Comparison of ENCODE assay signal across 8 mouse cellular contexts in the genomic region with DNA sequence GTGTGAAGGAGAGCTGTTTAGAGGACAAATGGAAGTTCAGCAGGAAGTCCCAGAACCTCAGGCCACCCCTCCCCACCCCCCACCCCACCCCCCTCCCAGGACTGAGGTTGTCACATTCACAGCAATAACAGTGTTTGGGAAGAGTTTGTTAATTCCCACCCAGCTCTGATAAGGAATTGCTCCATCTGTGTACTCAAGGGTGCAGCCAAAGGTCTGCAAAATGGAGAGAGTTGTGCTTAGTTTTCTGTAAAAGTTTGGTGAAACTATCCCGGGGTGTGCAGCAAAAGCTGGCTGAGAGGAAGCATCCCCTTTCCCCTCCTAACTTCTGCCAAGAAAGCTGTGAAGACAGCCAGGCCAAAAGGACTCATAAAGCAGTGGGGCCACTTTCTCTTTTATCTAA. TPM values are rescaled to one million over a fixed set of nuclear protein-coding genes. Genes with fewer than 3 reads are reported as not detected.
DNase-seq lines count a peak whose midpoint lies in the region; ATAC-seq and TF ChIP-seq lines count a peak whose summit lies in the region.

No protein-coding gene starts in this region.

- WGBS in heart, postnatal 0 days, result 13% methylated on average over 1 of the region's 1 CpGs
- 31% methylated on average over 1 of the region's 1 CpGs for WGBS in limb, embryonic 15.5 days
- 50% methylated on average over 1 of the region's 1 CpGs for WGBS in neural tube, embryonic 13.5 days

- no peak overlapping the region for H3K9ac ChIP-seq in heart, postnatal 0 days (replicated peaks; ENCODE audit: low read depth, low read length)
- H3K9ac ChIP-seq in limb, embryonic 15.5 days, result no peak overlapping the region
- H3K9ac ChIP-seq in neural tube, embryonic 13.5 days, result peak overlapping the region; percentile 79; the same call in 1 of the 2 replicates

- H3K4me2 ChIP-seq in heart, postnatal 0 days (ENCODE audit: low read depth, low read length), result peak overlapping the region; percentile 79
- peak overlapping the region; percentile 79 for H3K4me2 ChIP-seq in limb, embryonic 15.5 days
- peak overlapping the region; percentile 65 for H3K4me2 ChIP-seq in neural tube, embryonic 13.5 days

- no peak for TF ChIP-seq CTCF in bone marrow macrophage, adult 2 months (IDR thresholded peaks at IDR 0.05; ENCODE audit: low read depth, low read length)
- TF ChIP-seq CTCF in heart, postnatal 0 days (IDR thresholded peaks at IDR 0.05; ENCODE audit: low read depth), result no peak

- no peak for TF ChIP-seq POLR2A in bone marrow macrophage, adult 2 months (IDR thresholded peaks at IDR 0.05; ENCODE audit: borderline replicate concordance, low read depth, low read length)

- no peaks in the 10 kb centered on the region for H3K27me3 ChIP-seq in heart, postnatal 0 days (ENCODE audit: control insufficient read depth, insufficient read depth, low read length)
- H3K27me3 ChIP-seq in limb, embryonic 15.5 days, result no peaks in the 10 kb centered on the region
- H3K27me3 ChIP-seq in neural tube, embryonic 13.5 days, result no peaks in the 10 kb centered on the region

- H3K4me3 ChIP-seq in bone marrow macrophage, adult 2 months (ENCODE audit: insufficient read depth, low read length), result peak overlapping the region; percentile 85
- no peak overlapping the region for H3K4me3 ChIP-seq in heart, postnatal 0 days (ENCODE audit: low read depth, low read length)
- H3K4me3 ChIP-seq in limb, embryonic 15.5 days, result peak overlapping the region; percentile 80
- H3K4me3 ChIP-seq in neural tube, embryonic 13.5 days, result peak overlapping the region; percentile 66; the same call in 1 of the 2 replicates

- H3K27ac ChIP-seq in bone marrow macrophage, adult 2 months (ENCODE audit: insufficient read depth, low read depth, low read length), result peak overlapping the region; percentile 59
- H3K27ac ChIP-seq in heart, postnatal 0 days (ENCODE audit: low read depth), result peak overlapping the region; percentile 87
- H3K27ac ChIP-seq in limb, embryonic 15.5 days, result no peak overlapping the region
- no peak overlapping the region for H3K27ac ChIP-seq in neural tube, embryonic 13.5 days (replicated peaks)

- DNase-seq in 3T3-L1 (ENCODE audit: low read depth, low spot score), result peak; percentile 16
- DNase-seq in heart, postnatal 0 days (ENCODE audit: low spot score), result peak; percentile 56
- DNase-seq in frontal cortex, adult 2 months (ENCODE audit: extremely low spot score in 1 of 2, low spot score in 1 of 2), result no peak
- no peak for DNase-seq in frontal cortex, postnatal 14 days (ENCODE audit: low spot score in 2 of 2)
- DNase-seq in spleen, adult 12 weeks (ENCODE audit: low spot score), result no peak

- ATAC-seq in heart, postnatal 0 days (ENCODE audit: insufficient read depth, low read depth), result no peak
- no peak for ATAC-seq in limb, embryonic 15.5 days (ENCODE audit: insufficient number of reproducible peaks, low FRiP score, low TSS enrichment, low read depth)
- ATAC-seq in neural tube, embryonic 13.5 days (ENCODE audit: low read depth), result no peak

- no peak for TF ChIP-seq EP300 in heart, postnatal 0 days (IDR thresholded peaks at IDR 0.05; ENCODE audit: low read depth)

- H3K36me3 ChIP-seq in heart, postnatal 0 days (replicated peaks; ENCODE audit: control insufficient read depth, insufficient read depth, low read length), result no peaks in the 10 kb centered on the region
- no peaks in the 10 kb centered on the region for H3K36me3 ChIP-seq in limb, embryonic 15.5 days
- no peaks in the 10 kb centered on the region for H3K36me3 ChIP-seq in neural tube, embryonic 13.5 days

- H3K4me1 ChIP-seq in bone marrow macrophage, adult 2 months (ENCODE audit: control insufficient read depth, insufficient read depth, low read length), result peaks cover 6% of the 10 kb centered on the region
- H3K4me1 ChIP-seq in heart, postnatal 0 days (ENCODE audit: control insufficient read depth, insufficient read depth), result peaks cover 9% of the 10 kb centered on the region; the same call in 1 of the 2 replicates
- peaks cover 10% of the 10 kb centered on the region for H3K4me1 ChIP-seq in limb, embryonic 15.5 days
- peaks cover 22% of the 10 kb centered on the region for H3K4me1 ChIP-seq in neural tube, embryonic 13.5 days (replicated peaks)

- no peaks in the 10 kb centered on the region for H3K9me3 ChIP-seq in heart, postnatal 0 days (replicated peaks; ENCODE audit: control insufficient read depth, low read length)
- no peaks in the 10 kb centered on the region for H3K9me3 ChIP-seq in limb, embryonic 15.5 days
- H3K9me3 ChIP-seq in neural tube, embryonic 13.5 days, result no peaks in the 10 kb centered on the region

RNA-seq across cellular contexts. Expression of a gene that starts 1.4 kb away (rescaled TPM):
- polyA plus RNA-seq in bone marrow macrophage, adult 2 months (2012; ENCODE audit: insufficient read depth, insufficient read length, missing spikeins), result 10.5 and 11.6 TPM in 2 replicates
- total RNA-seq in heart, postnatal 0 days (2014; rRNA removed; ENCODE audit: low replicate concordance), result 5.4 and 8.8 TPM in 2 replicates
- 13.6 and 13.8 TPM in 2 replicates for polyA plus RNA-seq in heart, postnatal 0 days (2015; fragmentation: Nextera tagmentation; extraction: Ambion mirVana)
- 41.3 and 46.3 TPM in 2 replicates for polyA plus RNA-seq in limb, embryonic 15.5 days (2015; fragmentation: Nextera tagmentation; extraction: Ambion mirVana)
- polyA plus RNA-seq in neural tube, embryonic 13.5 days (2015; fragmentation: Nextera tagmentation; extraction: Ambion mirVana), result 67.3 and 68.2 TPM in 2 replicates
- polyA plus RNA-seq in frontal cortex, adult 2 months (2012; rRNA removed), result 44.2 and 48.8 TPM in 2 replicates

RNA-seq across cellular contexts. Expression of a gene that starts 17.6 kb away (rescaled TPM):
- polyA plus RNA-seq in bone marrow macrophage, adult 2 months (2012; ENCODE audit: insufficient read depth, insufficient read length, missing spikeins), result not detected in 2 replicates
- 0.61 TPM in 1 of 2 replicates, not detected in the other for total RNA-seq in heart, postnatal 0 days (2014; rRNA removed; ENCODE audit: low replicate concordance)
- polyA plus RNA-seq in heart, postnatal 0 days (2015; fragmentation: Nextera tagmentation; extraction: Ambion mirVana), result 0.11 and 0.15 TPM in 2 replicates
- 0.16 and 0.28 TPM in 2 replicates for polyA plus RNA-seq in limb, embryonic 15.5 days (2015; fragmentation: Nextera tagmentation; extraction: Ambion mirVana)
- 0.48 and 0.66 TPM in 2 replicates for polyA plus RNA-seq in neural tube, embryonic 13.5 days (2015; fragmentation: Nextera tagmentation; extraction: Ambion mirVana)
- polyA plus RNA-seq in frontal cortex, adult 2 months (2012; rRNA removed), result 4.8 and 5.6 TPM in 2 replicates

Comparison
In these comparisons a context has a peak if more than half of its experiments do, and no peak if none do; other contexts are left out.
1. DNase-seq: peak in 3T3-L1 (single experiment) and heart, postnatal 0 days (single experiment); none in frontal cortex, adult 2 months (0 of 2), frontal cortex, postnatal 14 days (0 of 2) and spleen, adult 12 weeks (single experiment).
2. H3K27ac ChIP-seq: peak in bone marrow macrophage, adult 2 months (single experiment) and heart, postnatal 0 days (single experiment); none in limb, embryonic 15.5 days (single experiment) and neural tube, embryonic 13.5 days (single experiment).
3. Peak in every context shown above with its lines, with median percentiles within 50 percentile points of each other: H3K4me2 ChIP-seq.